Mouse (Mus musculus) lung, embryonic 16.5 days (tissue): ENCODE measurements at regions not wholly inside any gene's neighbourhood (a gene's known extent, or its start where the extent isn't known, plus 50 kb on each side); places are given as distances from the start of the nearest gene placed in this dataset.
A peak's percentile ranks its signal among the peaks of the same experiment; 100 is the strongest.

Experiments used
- ATAC-seq: fragments of 200-750 bp; cut with Nextera tagmentation; 2 replicates; pipeline ENCODE4 v1.8.0; 2017; ENCODE audit warnings: low read depth, mild to moderate bottlenecking, moderate library complexity
- H3K27ac ChIP-seq: fragments of 300-500 bp; sonication (generic); 2 replicates; pipeline ENCODE4 v1.5.1; 2014; ENCODE audit warnings: mild to moderate bottlenecking, control low read depth, low read length
- H3K27me3 ChIP-seq: fragments of 300-500 bp; sonication (generic); 2 replicates; pipeline ENCODE4 v1.6.1; 2014; ENCODE audit warnings: low read depth, low read length, mixed read lengths; ENCODE audit not compliant: control insufficient read depth, insufficient read depth
- H3K36me3 ChIP-seq: fragments of 300-500 bp; sonication (generic); 2 replicates; pipeline ENCODE4 v1.6.1; 2014; ENCODE audit warnings: low read length; ENCODE audit not compliant: control insufficient read depth, insufficient read depth
- H3K4me1 ChIP-seq: fragments of 300-500 bp; sonication (generic); replicated peaks from 2 replicates; pipeline ENCODE4 v1.6.1; 2014; ENCODE audit warnings: low read length, mixed read lengths; ENCODE audit not compliant: control insufficient read depth, insufficient read depth
- H3K4me2 ChIP-seq: fragments of 300-500 bp; sonication (generic); 2 replicates; pipeline ENCODE4 v1.6.1; 2014; ENCODE audit warnings: low read depth, low read length, control low read depth
- H3K4me3 ChIP-seq: fragments of 300-500 bp; sonication (generic); 2 replicates; pipeline ENCODE4 v1.5.1; 2014; ENCODE audit warnings: mild to moderate bottlenecking, low read length, control low read depth
- H3K9ac ChIP-seq: fragments of 300-500 bp; sonication (generic); 2 replicates; pipeline ENCODE4 v1.6.1; 2014; ENCODE audit warnings: low read length, control low read depth
- H3K9me3 ChIP-seq: fragments of 300-500 bp; sonication (generic); 2 replicates; pipeline ENCODE4 v1.6.1; 2016; ENCODE audit warnings: low read length; ENCODE audit not compliant: control insufficient read depth
- WGBS: fragments of 180-500 bp; shearing (Covaris S2); extraction: QIAGEN DNeasy Blood & Tissue Kit; methylation state at CpG from one replicate; pipeline ENCODE4 v1.1.7; 2014; 5-methylcytosine and 5-hydroxymethylcytosine counted together

DNA sequence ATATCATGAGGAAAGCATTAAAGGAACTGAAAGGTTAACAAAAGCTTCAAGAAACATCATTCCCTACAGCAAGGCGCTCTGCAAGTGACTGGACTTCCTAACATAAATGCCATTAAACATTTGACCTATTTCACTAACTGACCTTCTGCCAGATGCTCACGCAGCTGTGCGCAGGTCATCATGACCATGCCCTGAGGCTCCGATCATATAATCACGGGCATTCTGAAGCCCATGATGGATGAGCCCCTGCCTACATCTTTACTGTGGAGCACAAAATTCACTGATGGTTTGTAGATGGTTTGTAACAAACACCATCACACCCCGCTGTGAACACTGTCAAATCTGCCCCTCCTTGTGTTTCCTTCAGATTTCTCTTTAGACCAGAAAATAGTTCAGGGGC is 270.1 kb upstream of the Pabpc6 start:
- Histone ChIP-seq H3K36me3 (no peaks in the 10 kb centered on the region), H3K4me1 (no peaks in the 10 kb centered on the region), H3K27me3 (no peaks in the 10 kb centered on the region), H3K9ac (no peak overlapping the region), H3K9me3 (peaks cover 4% of the 10 kb centered on the region; the same call in 1 of the 2 replicates), H3K27ac (no peak overlapping the region), H3K4me2 (no peak overlapping the region), H3K4me3 (no peak overlapping the region)
- no peak for ATAC-seq
- WGBS: 61% methylated on average over 6 of the region's 6 CpGs

DNA sequence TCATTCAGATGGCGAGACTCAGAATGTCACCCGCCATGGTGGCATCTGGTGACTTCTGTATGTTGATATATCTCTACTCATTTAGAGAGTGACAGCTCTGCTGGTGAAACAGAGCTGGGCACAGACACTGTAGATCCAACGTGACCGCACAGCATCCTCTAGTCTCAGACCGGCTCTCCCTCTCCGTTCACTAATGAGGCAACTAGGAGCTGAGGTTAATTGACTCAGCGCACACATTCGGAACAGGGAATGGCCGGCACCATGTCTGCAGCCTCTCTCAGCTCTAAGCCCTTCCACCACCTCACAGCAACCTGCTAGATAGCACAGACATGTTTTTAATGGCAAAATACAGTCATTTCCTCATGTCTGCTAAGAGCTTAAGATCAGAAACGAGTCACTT is 268.9 kb upstream of the Pabpc6 start:
- 81% methylated on average over 10 of the region's 10 CpGs for WGBS
- no peak for ATAC-seq
- Histone ChIP-seq H3K4me2 (no peak overlapping the region), H3K27me3 (no peaks in the 10 kb centered on the region), H3K27ac (no peak overlapping the region), H3K9ac (no peak overlapping the region), H3K4me3 (no peak overlapping the region), H3K36me3 (no peaks in the 10 kb centered on the region), H3K9me3 (peaks cover 4% of the 10 kb centered on the region; the same call in 1 of the 2 replicates), H3K4me1 (no peaks in the 10 kb centered on the region)

DNA sequence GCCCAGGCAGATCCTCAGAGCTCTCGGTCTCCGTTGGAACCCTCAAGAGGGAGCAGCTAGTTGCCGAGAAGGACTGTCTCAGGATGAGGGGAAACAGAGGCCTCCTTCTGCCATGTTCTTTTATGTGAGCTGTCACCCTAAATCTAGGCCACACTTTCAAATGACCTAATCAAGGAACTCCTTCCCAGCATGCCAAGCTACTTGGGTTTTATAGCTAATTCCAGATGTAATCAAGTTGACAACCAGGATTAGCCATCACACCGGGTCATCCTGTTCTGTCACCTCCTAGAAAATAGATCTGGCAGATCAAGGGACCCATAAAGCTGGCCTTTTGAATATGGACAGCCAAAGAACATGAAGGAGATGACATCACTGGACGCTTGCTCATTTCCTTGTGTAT is 267.7 kb upstream of the Pabpc6 start:
- Histone ChIP-seq H3K4me1 (no peaks in the 10 kb centered on the region), H3K27me3 (no peaks in the 10 kb centered on the region), H3K27ac (no peak overlapping the region), H3K36me3 (no peaks in the 10 kb centered on the region), H3K9ac (no peak overlapping the region), H3K9me3 (peaks cover 4% of the 10 kb centered on the region; the same call in 1 of the 2 replicates), H3K4me3 (no peak overlapping the region), H3K4me2 (no peak overlapping the region)
- WGBS: 83% methylated on average over 5 of the region's 5 CpGs
- ATAC-seq: no peak

DNA sequence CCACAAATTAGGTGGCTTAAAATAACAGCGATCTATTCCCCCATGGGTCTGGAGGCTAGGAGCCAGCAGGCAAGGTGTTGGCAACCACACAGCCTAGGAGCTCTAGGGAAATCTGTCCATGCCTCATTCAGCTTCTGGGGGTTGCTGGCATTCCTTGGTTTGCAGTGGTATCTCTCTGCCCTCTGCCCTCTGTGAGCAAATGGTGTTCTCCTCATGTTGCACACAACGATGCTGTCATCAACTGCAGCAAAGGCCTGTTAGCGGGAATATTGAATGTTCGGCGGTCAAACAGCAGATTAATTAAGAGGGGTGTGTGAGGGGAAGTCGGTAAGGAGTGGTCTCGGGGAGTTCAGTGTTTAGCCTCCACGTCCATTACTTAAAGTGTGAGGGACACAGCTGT is 262.7 kb upstream of the Pabpc6 start:
- H3K4me3 ChIP-seq: no peak overlapping the region
- no peaks in the 10 kb centered on the region for H3K36me3 ChIP-seq
- no peak for ATAC-seq
- no peak overlapping the region for H3K4me2 ChIP-seq
- H3K27me3 ChIP-seq: no peaks in the 10 kb centered on the region
- no peak overlapping the region for H3K9ac ChIP-seq
- 62% methylated on average over 8 of the region's 8 CpGs for WGBS
- no peaks in the 10 kb centered on the region for H3K9me3 ChIP-seq
- H3K27ac ChIP-seq: no peak overlapping the region
- H3K4me1 ChIP-seq: peaks cover 8% of the 10 kb centered on the region

DNA sequence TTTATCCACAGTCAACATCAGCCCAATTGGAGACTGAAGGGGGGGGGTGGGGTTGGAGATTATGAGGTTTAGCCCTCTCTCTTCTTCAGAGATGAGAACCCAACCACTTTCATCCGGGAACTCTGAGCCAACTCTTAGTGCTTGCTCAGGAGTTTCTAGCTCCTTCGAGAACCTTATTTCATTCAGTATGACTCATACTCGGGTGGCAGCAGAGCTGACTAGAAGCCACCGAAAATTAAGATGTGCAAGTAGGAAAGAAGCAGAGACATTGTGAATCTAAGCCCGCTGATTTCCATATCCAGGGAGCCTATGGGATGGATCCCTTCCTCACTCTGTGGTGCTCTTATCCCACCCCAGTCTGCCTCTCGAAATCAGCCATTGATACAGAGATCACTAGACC is 262.0 kb upstream of the Pabpc6 start:
- Histone ChIP-seq H3K4me1 (peaks cover 10% of the 10 kb centered on the region), H3K9me3 (no peaks in the 10 kb centered on the region), H3K27ac (no peak overlapping the region), H3K36me3 (no peaks in the 10 kb centered on the region), H3K9ac (no peak overlapping the region), H3K4me3 (no peak overlapping the region), H3K4me2 (no peak overlapping the region), H3K27me3 (no peaks in the 10 kb centered on the region)
- 79% methylated on average over 6 of the region's 6 CpGs for WGBS
- no peak for ATAC-seq

DNA sequence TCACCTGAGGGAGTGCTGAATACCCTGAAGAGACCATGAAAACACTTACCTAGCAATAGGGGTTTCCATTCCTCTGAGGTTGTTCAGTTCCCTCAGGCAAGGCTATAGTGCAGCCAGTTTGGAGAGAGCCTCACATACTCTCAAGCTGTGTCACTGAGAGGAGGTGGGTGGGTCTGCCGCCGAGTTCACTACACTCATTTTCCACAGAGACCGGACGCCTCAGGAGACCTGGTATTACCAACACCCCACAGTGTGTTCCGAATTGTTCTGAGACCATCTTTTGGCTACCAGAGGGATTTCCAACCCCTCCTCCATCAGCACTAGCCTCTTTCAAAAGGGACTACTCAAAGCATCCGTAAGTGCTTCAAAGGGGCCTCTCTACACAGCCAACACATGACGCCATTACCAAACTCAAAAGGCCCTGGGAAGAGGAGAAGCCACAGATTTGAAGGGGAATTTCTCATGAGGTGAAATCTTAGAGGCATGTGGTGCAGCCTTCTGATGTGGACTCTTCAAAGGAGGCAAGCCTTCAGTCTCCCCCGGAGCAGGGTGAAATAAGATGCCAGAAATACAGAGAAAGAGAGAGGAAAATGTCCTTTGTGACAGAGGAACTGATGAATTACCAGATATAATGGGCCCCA is 260.1 kb upstream of the Pabpc6 start:
- Histone ChIP-seq H3K4me2 (no peak overlapping the region), H3K9me3 (no peaks in the 10 kb centered on the region), H3K4me3 (no peak overlapping the region), H3K36me3 (no peaks in the 10 kb centered on the region), H3K27me3 (no peaks in the 10 kb centered on the region), H3K27ac (no peak overlapping the region), H3K4me1 (peaks cover 13% of the 10 kb centered on the region), H3K9ac (no peak overlapping the region)
- WGBS: 69% methylated on average over 8 of the region's 8 CpGs
- ATAC-seq: no peak

DNA sequence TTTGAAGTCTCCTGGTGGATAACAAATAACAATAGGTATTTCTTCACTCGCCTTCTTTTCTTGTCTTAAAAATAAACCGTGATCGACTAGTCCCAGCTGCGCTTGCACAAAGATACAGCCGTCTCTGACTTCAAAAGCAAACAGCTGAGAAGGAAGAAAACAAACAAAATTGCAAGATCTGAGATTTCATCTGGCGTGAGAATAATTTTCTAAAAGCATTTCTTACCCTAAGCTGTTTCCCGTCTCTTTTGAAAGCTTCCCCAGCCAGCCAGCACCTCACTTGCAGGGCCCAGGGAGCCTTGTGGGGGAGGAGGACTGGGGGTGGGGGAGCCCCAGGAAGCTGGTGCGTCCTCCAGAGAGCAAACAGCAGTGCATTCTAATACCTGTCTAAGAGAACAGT is 258.2 kb upstream of the Pabpc6 start:
- peaks cover 13% of the 10 kb centered on the region for H3K4me1 ChIP-seq
- no peaks in the 10 kb centered on the region for H3K36me3 ChIP-seq
- no peaks in the 10 kb centered on the region for H3K27me3 ChIP-seq
- no peaks in the 10 kb centered on the region for H3K9me3 ChIP-seq
- H3K9ac ChIP-seq: no peak overlapping the region
- peak; percentile 82 for ATAC-seq
- H3K27ac ChIP-seq: peak overlapping the region; percentile 60
- H3K4me2 ChIP-seq: no peak overlapping the region
- WGBS: 21% methylated on average over 8 of the region's 8 CpGs
- H3K4me3 ChIP-seq: no peak overlapping the region

DNA sequence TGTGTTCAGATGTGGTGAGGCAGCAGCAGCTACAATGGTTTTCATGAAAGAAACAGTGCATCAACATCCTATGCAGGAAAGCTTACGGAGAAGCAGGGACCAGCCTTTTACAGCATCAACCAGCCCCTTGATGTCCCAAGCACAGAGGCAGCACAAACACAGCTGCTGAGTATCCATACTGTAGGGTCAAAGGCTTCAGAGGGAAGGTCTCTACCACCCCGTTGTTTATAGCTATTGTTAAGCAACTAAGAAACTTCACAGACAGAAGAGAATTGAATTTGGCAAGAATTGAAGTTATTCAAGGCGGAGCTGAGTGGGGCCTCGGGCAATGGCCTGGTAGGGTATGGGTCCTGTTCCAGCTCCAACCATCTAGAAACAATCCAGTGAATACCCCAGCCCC is 256.8 kb upstream of the Pabpc6 start:
- Histone ChIP-seq H3K4me1 (peaks cover 13% of the 10 kb centered on the region), H3K27me3 (no peaks in the 10 kb centered on the region), H3K4me3 (no peak overlapping the region), H3K9me3 (no peaks in the 10 kb centered on the region), H3K9ac (no peak overlapping the region), H3K36me3 (no peaks in the 10 kb centered on the region), H3K4me2 (no peak overlapping the region), H3K27ac (peak overlapping the region; percentile 60)
- ATAC-seq: peak; percentile 87
- WGBS: 35% methylated on average over 4 of the region's 4 CpGs

DNA sequence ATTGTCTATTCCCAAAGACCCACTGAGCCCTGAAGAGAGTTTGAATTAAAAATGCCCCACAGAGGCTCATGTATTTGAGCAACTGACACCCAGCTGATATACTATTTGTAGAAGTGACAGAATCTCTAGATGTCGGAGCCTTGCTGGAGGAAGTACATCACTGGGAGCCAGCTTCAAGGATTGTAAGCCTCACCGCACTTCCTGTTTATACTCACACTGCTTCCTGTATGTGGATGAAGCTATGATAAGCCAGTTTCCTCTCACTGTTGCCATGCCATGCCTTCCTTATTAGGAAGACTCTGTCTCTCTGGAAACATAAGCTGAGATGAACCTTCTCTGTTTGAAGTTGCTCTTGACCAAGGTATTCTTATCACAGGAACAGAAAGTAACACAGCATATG is 251.8 kb upstream of the Pabpc6 start:
- Histone ChIP-seq H3K36me3 (no peaks in the 10 kb centered on the region), H3K4me3 (no peak overlapping the region), H3K4me1 (peaks cover 3% of the 10 kb centered on the region; the same call in 1 of the 2 replicates), H3K9ac (no peak overlapping the region), H3K4me2 (no peak overlapping the region), H3K27me3 (no peaks in the 10 kb centered on the region), H3K9me3 (peaks cover 4% of the 10 kb centered on the region; the same call in 1 of the 2 replicates), H3K27ac (no peak overlapping the region)
- ATAC-seq: 0 out of 2 replicates have a peak, but pooled peaks have one; percentile 17
- WGBS: 66% methylated on average over 2 of the region's 2 CpGs

DNA sequence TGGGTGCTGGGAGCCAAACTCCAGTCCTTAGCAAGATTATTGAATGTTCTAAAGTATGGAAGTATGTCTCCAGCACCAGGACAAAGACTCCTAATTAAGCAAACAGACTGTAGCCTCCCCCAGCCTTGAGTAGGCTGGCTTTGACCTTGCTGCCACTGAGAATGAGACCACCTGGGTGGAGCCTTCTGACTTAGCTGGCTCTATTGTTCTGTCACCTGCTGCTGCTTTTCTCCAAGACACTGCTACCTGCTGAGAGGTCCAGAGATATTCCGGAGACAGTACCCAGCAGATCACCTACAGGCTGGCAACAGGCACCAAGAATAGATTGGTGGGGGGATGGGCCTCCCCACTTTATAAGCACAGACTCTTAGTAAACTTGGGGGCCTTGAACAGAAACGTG is 247.5 kb upstream of the Pabpc6 start:
- Histone ChIP-seq H3K27me3 (no peaks in the 10 kb centered on the region), H3K9me3 (peaks cover 4% of the 10 kb centered on the region; the same call in 1 of the 2 replicates)
- WGBS: 33% methylated on average over 2 of the region's 2 CpGs

More for the DNA sequence above, 247.5 kb upstream of the Pabpc6 start:
- Histone ChIP-seq H3K4me3 (no peak overlapping the region), H3K4me1 (no peaks in the 10 kb centered on the region), H3K36me3 (no peaks in the 10 kb centered on the region), H3K4me2 (no peak overlapping the region), H3K9ac (no peak overlapping the region), H3K27ac (no peak overlapping the region)
- ATAC-seq: no peak
